Mouse (Mus musculus): ENCODE results near the gene Prex1. TPM values are rescaled to one million over a fixed set of nuclear protein-coding genes. Genes with fewer than 3 reads are reported as not detected.

Prex1 gene
- polyA plus RNA-seq, 1 experiment from 2014 or later: 9.5 TPM

DNA sequence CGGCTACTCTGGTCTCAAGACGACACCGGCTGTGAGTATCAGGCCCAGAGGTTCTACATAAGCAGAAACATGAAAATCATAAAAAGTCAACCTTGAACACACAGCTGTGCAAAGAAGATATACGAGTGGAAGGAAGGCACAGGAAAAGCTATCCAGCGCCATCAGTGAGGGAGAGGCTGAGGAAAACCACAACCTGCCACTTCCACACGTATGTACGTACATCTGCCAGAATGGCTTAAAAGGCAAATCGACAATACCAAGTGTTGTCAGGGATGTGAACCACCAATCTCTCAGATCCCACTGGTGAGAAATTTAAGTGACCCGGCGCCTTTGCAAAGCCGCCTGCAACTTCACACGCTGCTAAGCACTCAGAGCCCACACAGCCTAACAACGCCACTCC, 47.5 kb downstream of the Prex1 start:
- Histone ChIP-seq H3K27ac (replicated peaks in 1 of 2; ENCODE audit: control insufficient read depth in 1 of 2, insufficient read depth in 1 of 2, low read depth in 2 of 2, low read length in 2 of 2) (no peak overlapping the region), H3K4me2 (ENCODE audit: low read length) (no peak overlapping the region), H3K9ac (ENCODE audit: low read length) (no peak overlapping the region), H3K36me3 (ENCODE audit: control insufficient read depth, insufficient read depth, low read length) (no peaks in the 10 kb centered on the region), H3K4me1 (ENCODE audit: control insufficient read depth in 2 of 2, insufficient read depth in 2 of 2, low read length in 2 of 2) (peaks cover 27 to 39% of the 10 kb centered on the region in 2 experiments), H3K9me3 (ENCODE audit: control insufficient read depth, low read length) (no peaks in the 10 kb centered on the region), H3K27me3 (ENCODE audit: control insufficient read depth, insufficient read depth, low read length) (peaks cover 3% of the 10 kb centered on the region; the same call in 1 of the 2 replicates), H3K4me3 (ENCODE audit: control insufficient read depth in 1 of 2, insufficient read depth in 1 of 2, low read depth in 1 of 2, low read length in 2 of 2) (no peak overlapping the region)
- WGBS: 80% methylated on average over 13 of the region's 13 CpGs
- ATAC-seq (ENCODE audit: insufficient number of reproducible peaks, insufficient read depth, low FRiP score, low read depth): no peak

DNA sequence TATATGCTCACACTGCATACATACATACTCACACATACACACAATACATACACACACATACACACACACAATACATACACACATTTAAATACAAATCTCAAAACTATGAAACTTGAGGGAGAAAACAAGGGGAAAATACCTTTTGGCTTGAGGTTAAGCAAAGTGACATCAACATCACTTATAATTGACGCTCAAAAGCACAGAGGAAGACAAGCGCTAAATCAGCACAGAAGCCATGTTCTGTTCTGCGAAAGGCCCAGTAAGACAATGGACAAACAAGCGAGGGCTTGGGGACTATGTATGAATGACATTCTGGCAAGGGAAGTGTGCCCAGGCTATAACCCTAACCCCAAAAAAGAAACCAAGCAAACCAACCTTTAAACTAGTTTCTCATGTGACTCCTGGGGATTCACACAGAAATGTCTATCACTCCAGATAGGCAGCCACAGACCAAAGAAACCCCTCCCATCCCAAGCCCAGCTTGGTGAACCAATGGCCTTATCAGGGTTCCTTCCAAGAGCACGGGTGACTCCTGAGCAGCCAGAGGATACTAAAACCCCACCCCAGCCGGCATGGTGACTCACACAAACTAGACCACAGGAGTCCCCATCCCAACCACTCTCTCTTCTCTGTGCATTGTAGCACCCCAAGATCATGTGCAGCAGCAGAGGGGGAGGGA, 48.2 kb downstream of the Prex1 start:
- no peak for ATAC-seq (ENCODE audit: insufficient number of reproducible peaks, insufficient read depth, low FRiP score, low read depth)
- no peak overlapping the region for H3K4me2 ChIP-seq (ENCODE audit: low read length)

DNA sequence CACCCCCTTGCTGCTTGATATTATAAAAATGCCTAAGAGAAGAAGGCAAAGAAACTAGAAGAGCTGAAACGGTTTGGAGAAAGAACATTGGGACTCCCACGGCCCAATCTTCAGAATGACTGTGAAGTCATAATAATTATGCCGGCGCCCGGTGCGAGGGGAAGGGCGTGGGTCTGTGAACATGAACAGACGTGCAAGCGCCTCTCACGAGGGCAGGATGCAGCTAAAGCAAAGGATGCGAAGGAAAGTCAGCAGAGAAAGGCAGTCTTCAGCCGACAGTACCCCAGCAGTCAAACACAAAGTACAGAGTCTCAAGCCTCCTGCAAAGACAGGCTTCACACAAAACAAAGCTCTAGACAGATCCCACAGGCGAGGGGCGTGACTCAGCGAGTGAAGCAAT, 49.1 kb downstream of the Prex1 start:
- no peak overlapping the region for H3K9ac ChIP-seq (ENCODE audit: low read length)
- ATAC-seq (ENCODE audit: insufficient number of reproducible peaks, insufficient read depth, low FRiP score, low read depth): no peak
- H3K27ac ChIP-seq (replicated peaks in 1 of 2; ENCODE audit: control insufficient read depth in 1 of 2, insufficient read depth in 1 of 2, low read depth in 2 of 2, low read length in 2 of 2): no peak overlapping the region
- no peak overlapping the region for H3K4me2 ChIP-seq (ENCODE audit: low read length)
- H3K9me3 ChIP-seq (ENCODE audit: control insufficient read depth, low read length): no peaks in the 10 kb centered on the region
- H3K4me3 ChIP-seq (ENCODE audit: control insufficient read depth in 1 of 2, insufficient read depth in 1 of 2, low read depth in 1 of 2, low read length in 2 of 2): no peak overlapping the region
- no peaks in the 10 kb centered on the region for H3K36me3 ChIP-seq (ENCODE audit: control insufficient read depth, insufficient read depth, low read length)
- H3K27me3 ChIP-seq (ENCODE audit: control insufficient read depth, insufficient read depth, low read length): peaks cover under 1% of the 10 kb centered on the region; the same call in 1 of the 2 replicates
- WGBS: 88% methylated on average over 15 of the region's 15 CpGs
- H3K4me1 ChIP-seq (ENCODE audit: control insufficient read depth in 2 of 2, insufficient read depth in 2 of 2, low read length in 2 of 2): peaks cover 27 to 36% of the 10 kb centered on the region in 2 experiments

More for the DNA sequence above, 48.2 kb downstream of the Prex1 start:
- peaks cover 3% of the 10 kb centered on the region; the same call in 1 of the 2 replicates for H3K27me3 ChIP-seq (ENCODE audit: control insufficient read depth, insufficient read depth, low read length)
- no peaks in the 10 kb centered on the region for H3K9me3 ChIP-seq (ENCODE audit: control insufficient read depth, low read length)
- no peak overlapping the region for H3K9ac ChIP-seq (ENCODE audit: low read length)
- no peak overlapping the region for H3K27ac ChIP-seq (replicated peaks in 1 of 2; ENCODE audit: control insufficient read depth in 1 of 2, insufficient read depth in 1 of 2, low read depth in 2 of 2, low read length in 2 of 2)
- H3K4me1 ChIP-seq (ENCODE audit: control insufficient read depth in 2 of 2, insufficient read depth in 2 of 2, low read length in 2 of 2): peaks cover 27 to 36% of the 10 kb centered on the region in 2 experiments
- H3K4me3 ChIP-seq (ENCODE audit: control insufficient read depth in 1 of 2, insufficient read depth in 1 of 2, low read depth in 1 of 2, low read length in 2 of 2): no peak overlapping the region
- 63% methylated on average over 6 of the region's 6 CpGs for WGBS
- H3K36me3 ChIP-seq (ENCODE audit: control insufficient read depth, insufficient read depth, low read length): no peaks in the 10 kb centered on the region

DNA sequence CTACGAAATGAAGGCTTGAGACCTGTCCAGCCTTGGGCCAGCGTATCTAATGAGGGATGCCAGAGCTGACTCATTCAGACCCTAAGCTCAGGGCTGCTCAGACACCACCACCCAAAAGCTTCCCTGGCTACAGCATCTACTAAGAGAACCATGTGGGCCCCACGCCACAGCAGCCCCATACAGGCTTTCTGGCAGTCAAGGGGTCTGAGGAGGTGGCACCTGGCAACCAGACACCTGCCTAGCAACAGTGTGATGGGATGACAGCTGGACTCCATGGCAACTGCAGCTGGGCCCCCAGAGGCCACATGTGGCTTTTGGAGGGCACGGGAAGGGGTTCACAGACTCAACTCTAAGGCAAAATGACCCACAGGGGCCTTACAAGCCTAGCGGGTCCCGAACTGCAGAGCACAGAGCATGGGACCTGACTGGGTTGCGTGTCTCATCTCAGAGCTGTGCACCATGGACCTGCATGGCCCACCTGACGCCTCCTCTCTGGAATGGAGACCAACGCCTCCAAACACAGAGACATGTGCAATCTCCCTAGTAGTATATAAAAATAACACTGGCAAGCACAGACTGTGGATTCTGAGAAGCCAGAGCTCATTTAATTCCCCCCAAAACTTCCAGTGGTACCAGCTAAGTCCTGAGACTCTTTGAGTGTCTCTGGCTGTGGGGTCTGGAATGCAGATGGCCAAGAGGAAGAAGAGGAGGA, 50.2 kb downstream of the Prex1 start:
- 83% methylated on average over 9 of the region's 9 CpGs for WGBS
- no peaks in the 10 kb centered on the region for H3K27me3 ChIP-seq (ENCODE audit: control insufficient read depth, insufficient read depth, low read length)

DNA sequence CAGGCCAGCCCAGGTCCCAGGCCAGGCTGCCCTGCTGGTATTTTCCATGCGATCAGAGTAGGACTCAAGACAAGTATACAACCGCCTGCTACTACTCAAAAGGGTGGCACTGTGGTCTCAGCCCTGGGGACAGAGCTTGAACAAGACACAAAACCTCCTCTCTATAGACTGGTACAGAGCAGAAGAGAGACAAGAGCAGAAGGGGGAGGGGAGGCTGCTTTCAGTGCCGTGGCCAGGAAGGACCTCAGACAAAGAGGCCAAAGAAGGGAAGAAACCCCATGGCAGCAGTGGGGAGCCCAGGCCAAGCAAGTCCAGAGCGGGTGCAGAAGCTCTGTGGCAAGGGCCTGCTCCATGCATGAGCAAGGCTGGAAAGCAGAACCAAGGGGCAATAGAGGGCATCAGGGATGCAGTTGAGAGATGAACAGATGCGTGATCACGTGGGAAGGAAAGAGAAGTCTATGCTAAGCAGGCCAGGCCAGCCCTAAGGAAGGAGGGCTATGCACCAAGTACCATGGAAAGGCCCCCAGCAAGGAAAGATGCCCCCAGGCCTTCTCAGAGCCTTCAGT, 51.0 kb downstream of the Prex1 start:
- H3K27me3 ChIP-seq (ENCODE audit: control insufficient read depth, insufficient read depth, low read length): no peaks in the 10 kb centered on the region
- H3K27ac ChIP-seq (replicated peaks in 1 of 2; ENCODE audit: control insufficient read depth in 1 of 2, insufficient read depth in 1 of 2, low read depth in 2 of 2, low read length in 2 of 2): no peak overlapping the region
- no peaks in the 10 kb centered on the region for H3K36me3 ChIP-seq (ENCODE audit: control insufficient read depth, insufficient read depth, low read length)
- ATAC-seq (ENCODE audit: insufficient number of reproducible peaks, insufficient read depth, low FRiP score, low read depth): no peak
- H3K9ac ChIP-seq (ENCODE audit: low read length): no peak overlapping the region; the same call in 1 of the 2 replicates
- 75% methylated on average over 6 of the region's 6 CpGs for WGBS
- no peaks in the 10 kb centered on the region for H3K9me3 ChIP-seq (ENCODE audit: control insufficient read depth, low read length)
- peaks cover 22 to 28% of the 10 kb centered on the region in 2 experiments for H3K4me1 ChIP-seq (ENCODE audit: control insufficient read depth in 2 of 2, insufficient read depth in 2 of 2, low read length in 2 of 2)
- H3K4me2 ChIP-seq (ENCODE audit: low read length): no peak overlapping the region
- no peak overlapping the region for H3K4me3 ChIP-seq (ENCODE audit: control insufficient read depth in 1 of 2, insufficient read depth in 1 of 2, low read depth in 1 of 2, low read length in 2 of 2)

More for the DNA sequence above, 50.2 kb downstream of the Prex1 start:
- Histone ChIP-seq H3K36me3 (ENCODE audit: control insufficient read depth, insufficient read depth, low read length) (no peaks in the 10 kb centered on the region), H3K4me3 (ENCODE audit: control insufficient read depth in 1 of 2, insufficient read depth in 1 of 2, low read depth in 1 of 2, low read length in 2 of 2) (no peak overlapping the region), H3K27ac (replicated peaks in 1 of 2; ENCODE audit: control insufficient read depth in 1 of 2, insufficient read depth in 1 of 2, low read depth in 2 of 2, low read length in 2 of 2) (no peak overlapping the region), H3K9ac (ENCODE audit: low read length) (no peak overlapping the region), H3K4me2 (ENCODE audit: low read length) (no peak overlapping the region), H3K4me1 (ENCODE audit: control insufficient read depth in 2 of 2, insufficient read depth in 2 of 2, low read length in 2 of 2) (peaks cover 23 to 29% of the 10 kb centered on the region in 2 experiments), H3K9me3 (ENCODE audit: control insufficient read depth, low read length) (no peaks in the 10 kb centered on the region)
- no peak for ATAC-seq (ENCODE audit: insufficient number of reproducible peaks, insufficient read depth, low FRiP score, low read depth)

DNA sequence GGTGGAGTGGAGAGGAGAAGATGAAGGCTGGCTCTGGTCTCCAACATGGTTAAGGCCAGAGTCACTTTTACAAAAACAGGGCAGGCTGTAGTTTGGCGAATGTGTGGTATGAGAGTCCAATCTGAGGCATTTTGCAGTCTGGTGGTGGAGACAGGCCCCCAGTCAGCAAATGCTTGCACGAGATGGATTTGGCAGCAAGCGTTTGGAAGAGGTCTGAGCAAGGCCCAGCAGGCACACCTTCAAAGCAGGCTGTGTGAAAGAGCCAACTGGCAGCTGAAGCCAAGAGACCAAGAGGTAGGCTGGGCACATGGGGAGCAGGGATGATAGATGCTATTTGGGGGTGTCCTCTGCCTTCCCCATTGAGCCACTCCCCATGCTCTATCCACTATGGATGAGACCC, 51.7 kb downstream of the Prex1 start:
- WGBS: 61% methylated on average over 3 of the region's 3 CpGs
- Histone ChIP-seq H3K4me1 (ENCODE audit: control insufficient read depth in 2 of 2, insufficient read depth in 2 of 2, low read length in 2 of 2) (peaks cover 19 to 28% of the 10 kb centered on the region in 2 experiments), H3K27me3 (ENCODE audit: control insufficient read depth, insufficient read depth, low read length) (no peaks in the 10 kb centered on the region), H3K9ac (ENCODE audit: low read length) (no peak overlapping the region), H3K4me3 (ENCODE audit: control insufficient read depth in 1 of 2, insufficient read depth in 1 of 2, low read depth in 1 of 2, low read length in 2 of 2) (no peak overlapping the region), H3K4me2 (ENCODE audit: low read length) (no peak overlapping the region), H3K36me3 (ENCODE audit: control insufficient read depth, insufficient read depth, low read length) (no peaks in the 10 kb centered on the region), H3K9me3 (ENCODE audit: control insufficient read depth, low read length) (no peaks in the 10 kb centered on the region), H3K27ac (replicated peaks in 1 of 2; ENCODE audit: control insufficient read depth in 1 of 2, insufficient read depth in 1 of 2, low read depth in 2 of 2, low read length in 2 of 2) (no peak overlapping the region)
- ATAC-seq (ENCODE audit: insufficient number of reproducible peaks, insufficient read depth, low FRiP score, low read depth): no peak

DNA sequence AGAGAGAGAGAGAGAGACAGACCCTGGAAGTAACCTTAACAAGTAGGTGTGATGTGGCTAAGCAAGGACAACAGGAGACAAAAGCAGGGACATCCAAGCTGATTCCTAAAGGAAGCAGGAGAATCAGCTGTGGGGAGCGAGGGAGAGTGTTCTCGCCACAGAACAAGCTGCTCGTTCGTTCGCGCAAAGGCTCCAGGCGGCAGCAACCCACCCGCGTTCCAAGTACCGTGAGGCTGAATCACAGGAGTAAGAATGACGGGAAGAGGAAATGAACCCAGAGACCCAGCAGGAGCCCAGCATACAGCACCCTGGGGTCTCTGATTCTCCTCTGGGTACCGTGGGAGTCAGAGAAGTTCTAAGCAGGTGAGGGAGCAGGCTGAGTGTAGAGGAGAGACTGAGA, 52.1 kb downstream of the Prex1 start:
- H3K36me3 ChIP-seq (ENCODE audit: control insufficient read depth, insufficient read depth, low read length): no peaks in the 10 kb centered on the region
- H3K27ac ChIP-seq (replicated peaks in 1 of 2; ENCODE audit: control insufficient read depth in 1 of 2, insufficient read depth in 1 of 2, low read depth in 2 of 2, low read length in 2 of 2): no peak overlapping the region
- H3K4me2 ChIP-seq (ENCODE audit: low read length): no peak overlapping the region
- H3K4me3 ChIP-seq (ENCODE audit: control insufficient read depth in 1 of 2, insufficient read depth in 1 of 2, low read depth in 1 of 2, low read length in 2 of 2): no peak overlapping the region
- no peak overlapping the region for H3K9ac ChIP-seq (ENCODE audit: low read length)
- WGBS: 73% methylated on average over 12 of the region's 12 CpGs
- H3K27me3 ChIP-seq (ENCODE audit: control insufficient read depth, insufficient read depth, low read length): no peaks in the 10 kb centered on the region
- no peaks in the 10 kb centered on the region for H3K9me3 ChIP-seq (ENCODE audit: control insufficient read depth, low read length)
- H3K4me1 ChIP-seq (ENCODE audit: control insufficient read depth in 2 of 2, insufficient read depth in 2 of 2, low read length in 2 of 2): peaks cover 21 to 28% of the 10 kb centered on the region in 2 experiments
- no peak for ATAC-seq (ENCODE audit: insufficient number of reproducible peaks, insufficient read depth, low FRiP score, low read depth)
